Mouse (Mus musculus): ENCODE results near the gene Agbl3.

Agbl3 gene

DNA sequence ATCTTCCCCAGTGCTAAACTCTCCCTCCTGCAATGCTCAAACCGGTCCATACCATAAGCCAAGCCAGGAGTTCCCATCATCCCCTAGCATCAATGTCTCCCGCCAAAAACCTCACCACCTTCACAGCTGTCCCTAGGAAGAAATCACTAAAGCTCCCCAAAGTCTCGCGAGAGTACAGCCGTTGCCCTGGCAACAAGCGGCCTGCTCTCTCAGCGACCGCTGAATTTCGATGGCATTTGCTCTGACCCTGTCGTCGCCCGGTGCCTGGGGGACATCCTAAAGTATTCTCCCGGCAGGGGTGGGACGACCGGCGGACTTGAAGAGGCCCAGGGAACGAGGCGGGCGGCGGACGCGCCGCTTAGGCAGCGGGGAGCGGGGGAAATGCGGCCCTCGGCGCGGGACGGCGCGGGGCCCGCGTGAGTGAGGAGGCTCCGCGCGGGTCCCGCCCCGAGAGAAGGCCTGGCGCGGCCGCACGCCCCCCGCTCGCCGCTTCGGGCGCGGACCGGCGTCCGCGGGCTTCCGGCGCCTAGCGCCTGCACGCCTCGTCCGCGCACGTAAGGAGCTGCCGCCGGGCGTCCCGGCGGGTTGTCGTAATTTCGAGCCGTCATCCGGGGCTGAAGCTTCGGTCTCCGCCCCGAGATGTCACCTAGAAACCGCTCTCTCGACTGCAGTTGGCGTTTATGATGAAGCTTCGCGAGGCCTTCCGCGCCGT is at the start of gene Agbl3:
Gene Agbl3 (plus strand): TSS at position 202 of the 712 bp plus-strand sequence.
- DNase-seq (ENCODE audit: low spot score): peak; percentile 93

DNA sequence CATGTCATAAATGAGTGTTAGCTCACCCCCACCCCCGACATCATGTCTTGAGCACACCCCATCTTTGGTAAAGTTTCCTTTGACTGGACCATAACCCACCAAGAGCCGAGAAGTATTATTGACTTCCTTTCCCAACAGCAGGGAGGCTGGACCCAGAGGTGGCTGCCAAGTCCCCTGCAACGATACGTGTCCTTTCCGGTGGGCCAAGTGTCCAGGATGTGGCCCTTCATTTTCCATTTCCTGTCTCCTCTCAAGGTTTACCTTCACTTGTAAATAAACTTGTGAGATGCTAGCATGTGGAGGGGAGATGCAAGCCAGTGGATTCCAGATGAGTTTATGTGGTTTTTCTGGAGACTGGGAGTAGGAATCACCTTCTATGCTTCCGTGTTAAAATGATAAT is 49.2 kb upstream of the Agbl3 start:
- DNase-seq (ENCODE audit: low spot score): no peak

- no peak for DNase-seq (ENCODE audit: low spot score)
Observed at GRCm38 (mm10) chr6:34731529-34731928, 48.7 kb upstream of the Agbl3 start.

DNA sequence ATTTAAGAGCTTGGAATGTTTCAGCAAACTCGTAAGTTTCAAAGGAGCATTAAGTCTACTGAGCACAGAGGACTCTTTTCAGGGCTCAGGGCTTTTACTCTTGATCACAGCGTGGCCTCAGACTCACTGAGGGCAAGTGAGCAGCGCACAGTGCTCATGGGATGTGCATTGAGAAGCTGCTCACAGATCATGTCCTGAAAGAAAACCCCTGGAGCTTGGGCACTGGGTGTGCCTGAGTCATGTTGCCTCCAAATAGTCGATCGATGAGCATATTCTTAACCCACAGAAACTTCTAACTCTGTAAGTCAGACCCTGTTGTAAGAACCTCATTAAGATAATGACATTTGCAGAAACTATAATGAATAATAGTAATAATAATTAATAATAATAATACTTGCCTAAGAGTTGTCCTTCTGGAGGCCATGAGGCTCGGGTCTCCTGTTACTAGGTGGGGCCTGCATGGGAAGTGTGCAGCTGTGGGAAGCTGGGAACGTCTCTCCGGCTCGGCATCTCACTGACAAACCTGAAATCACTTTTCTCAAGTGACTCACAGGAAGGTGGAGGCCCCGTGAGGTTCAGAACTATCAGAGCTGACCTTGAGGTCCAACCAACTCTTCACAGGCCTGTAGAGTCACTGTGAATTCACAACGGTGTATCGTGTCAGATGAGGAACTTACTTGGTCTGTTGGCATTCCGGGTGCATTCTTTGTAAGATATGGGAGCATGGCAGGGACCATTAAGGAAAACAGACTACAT is 45.1 kb upstream of the Agbl3 start:
- DNase-seq (ENCODE audit: low spot score): no peak

GRCm38 (mm10) chr6:34736934-34737333 is 43.3 kb upstream of the Agbl3 start:
- no peak for DNase-seq (ENCODE audit: low spot score)

DNA sequence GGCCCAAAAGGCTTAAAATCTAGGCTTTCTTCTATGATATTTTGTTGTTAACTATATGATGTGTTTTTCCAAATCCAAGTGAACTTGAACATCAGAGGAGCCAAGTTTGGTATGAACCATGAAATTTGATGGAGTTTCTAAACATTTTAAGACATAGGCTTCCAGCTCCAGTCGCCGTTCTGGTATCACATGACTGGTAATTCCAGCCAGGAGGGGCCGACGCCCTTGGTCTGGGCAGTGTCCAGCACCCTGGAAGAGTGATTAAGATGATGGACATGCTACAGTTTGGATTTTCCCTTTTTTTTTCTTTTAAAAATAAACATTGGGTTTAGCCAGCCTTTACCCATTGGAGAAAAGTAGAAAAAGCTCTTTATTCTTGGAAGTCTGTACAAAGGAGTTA is 36.3 kb upstream of the Agbl3 start:
- DNase-seq (ENCODE audit: low spot score): no peak

- no peak for DNase-seq (ENCODE audit: low spot score)
Observed at GRCm38 (mm10) chr6:34747846-34748245, 32.4 kb upstream of the Agbl3 start.

GRCm38 (mm10) chr6:34748566-34748965 is 31.7 kb upstream of the Agbl3 start:
- no peak for DNase-seq (ENCODE audit: low spot score)

- no peak for DNase-seq (ENCODE audit: low spot score)
Observed at GRCm38 (mm10) chr6:34749526-34749925, 30.7 kb upstream of the Agbl3 start.

GRCm38 (mm10) chr6:34750487-34751120 is 29.6 kb upstream of the Agbl3 start:
- DNase-seq (ENCODE audit: low spot score): peak; percentile 54

GRCm38 (mm10) chr6:34751625-34752024 is 28.6 kb upstream of the Agbl3 start:
- no peak for DNase-seq (ENCODE audit: low spot score)

- DNase-seq (ENCODE audit: low spot score): peak; percentile 63
Observed at GRCm38 (mm10) chr6:34754448-34754847, 25.8 kb upstream of the Agbl3 start.

GRCm38 (mm10) chr6:34758340-34758739 is 21.9 kb upstream of the Agbl3 start:
- DNase-seq (ENCODE audit: low spot score): no peak

- no peak for DNase-seq (ENCODE audit: low spot score)
Observed at GRCm38 (mm10) chr6:34760023-34760422, 20.2 kb upstream of the Agbl3 start.

GRCm38 (mm10) chr6:34765721-34766120 is 14.5 kb upstream of the Agbl3 start:
- DNase-seq (ENCODE audit: low spot score): no peak

DNA sequence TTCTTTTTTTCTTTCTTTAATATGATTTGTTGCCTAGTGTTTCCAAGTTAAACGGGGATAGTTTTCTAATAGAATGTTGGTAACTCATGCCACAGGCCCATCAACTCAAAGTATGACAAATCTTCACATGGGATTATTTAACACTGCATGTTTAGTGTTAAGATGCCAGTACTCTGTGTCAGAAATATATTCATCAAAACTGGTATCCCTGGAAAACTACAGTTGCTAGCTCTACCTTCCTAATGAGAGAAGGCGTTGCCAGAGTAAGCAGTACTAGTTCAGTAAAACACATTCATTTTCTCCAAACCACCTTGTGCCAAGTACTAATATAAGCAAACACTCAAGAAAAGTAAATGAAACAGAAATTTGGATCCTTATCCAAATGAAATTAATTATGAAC is 10.2 kb upstream of the Agbl3 start:
- no peak for DNase-seq (ENCODE audit: low spot score)

DNA sequence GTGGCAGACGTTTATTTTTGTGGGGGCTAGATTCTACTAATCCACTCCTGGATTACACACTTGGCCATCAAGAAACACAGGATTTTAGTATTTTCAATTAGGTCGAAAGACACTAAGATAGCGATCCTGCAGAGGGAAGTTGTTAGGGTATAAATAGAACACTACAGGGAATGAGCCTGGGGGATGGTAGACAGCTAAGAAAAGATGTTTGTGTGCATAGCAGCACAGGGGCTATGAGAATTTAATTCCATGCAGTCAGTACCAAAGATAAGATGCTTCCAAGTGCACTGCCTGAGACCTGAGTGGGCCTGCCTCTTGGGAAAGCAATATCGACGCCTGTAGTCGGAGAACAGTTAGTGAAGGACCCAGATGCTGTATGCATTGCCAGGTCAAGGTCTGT is 9.7 kb upstream of the Agbl3 start:
- DNase-seq (ENCODE audit: low spot score): no peak

DNA sequence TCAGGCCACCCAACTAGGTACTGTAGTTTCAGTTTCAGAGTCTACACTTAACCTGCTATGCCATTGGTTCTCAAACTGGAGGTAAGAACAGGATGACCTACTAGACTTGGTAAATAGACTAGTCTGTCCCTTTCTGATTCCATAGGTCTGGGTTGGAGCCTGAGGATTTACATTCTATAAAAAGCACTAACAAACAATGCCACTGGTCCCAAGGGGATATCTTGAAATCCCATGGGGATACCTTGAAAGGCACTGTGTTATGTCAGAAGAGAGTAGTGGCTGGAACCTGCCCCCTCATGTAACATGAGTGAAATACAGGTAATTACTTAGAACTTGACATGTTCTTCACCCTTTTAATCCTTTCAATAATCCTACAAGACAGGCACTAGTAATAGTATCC is 3.8 kb upstream of the Agbl3 start:
- no peak for DNase-seq (ENCODE audit: low spot score)

- DNase-seq (ENCODE audit: low spot score): no peak
Observed at GRCm38 (mm10) chr6:34777094-34777493, 3.1 kb upstream of the Agbl3 start.

- DNase-seq (ENCODE audit: low spot score): no peak
Observed at GRCm38 (mm10) chr6:34777981-34778668, 2.1 kb upstream of the Agbl3 start.

- no peak for DNase-seq (ENCODE audit: low spot score)
Observed at GRCm38 (mm10) chr6:34780943-34781289, 684 bp downstream of the Agbl3 start.

DNA sequence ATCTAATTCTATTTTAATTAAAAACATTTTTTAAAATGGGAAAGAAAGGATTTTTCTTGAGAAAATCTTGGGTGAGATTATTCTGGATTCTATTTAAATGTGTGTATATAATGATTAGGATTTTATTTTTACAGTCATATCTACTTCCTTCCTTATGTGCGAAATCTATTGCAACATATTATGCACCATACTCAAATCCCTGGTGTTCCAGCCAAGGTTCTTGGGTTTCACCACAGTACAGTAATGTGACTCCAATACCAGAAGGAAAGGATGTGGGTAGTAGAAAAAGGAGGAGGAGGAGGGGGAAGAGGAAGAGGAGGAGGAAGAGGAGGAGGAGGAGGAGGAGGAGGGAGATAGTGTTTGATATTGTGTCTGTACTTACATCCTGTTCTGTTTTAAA is 2.3 kb downstream of the Agbl3 start:
- DNase-seq (ENCODE audit: low spot score): no peak

DNA sequence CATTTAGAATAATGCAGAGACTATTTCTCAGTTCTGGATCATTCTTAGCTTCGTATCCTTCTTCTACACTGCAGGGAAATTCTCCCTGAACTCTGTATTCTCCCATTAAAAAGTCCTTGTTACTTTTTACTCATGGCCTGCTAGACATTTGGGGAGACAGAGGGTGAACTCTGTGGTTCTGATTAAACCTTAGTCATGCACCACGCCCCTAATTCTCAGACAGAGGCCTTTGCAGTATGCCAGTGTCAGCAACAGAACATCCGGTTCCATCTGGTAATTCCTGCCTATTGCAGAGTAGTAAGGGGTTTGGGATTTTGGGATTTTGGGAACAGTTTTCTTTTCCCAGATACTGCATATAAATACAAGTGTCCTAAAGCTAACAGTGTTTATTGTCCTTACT is 16.6 kb downstream of the Agbl3 start:
- DNase-seq (ENCODE audit: low spot score): no peak

Data from yolk sac, embryonic 10.5 days (tissue).